Mouse (Mus musculus) embryonic fibroblast, embryonic 13.5 days (primary cell): ENCODE data around the gene Vmn2r83. TPM values are rescaled to one million over a fixed set of nuclear protein-coding genes. Genes with fewer than 3 reads are reported as not detected.
"Not testable (repeated sequence)": the region's sequence is repeated elsewhere in the genome, so short reads cannot be mapped to it uniquely, and the experiment has no call there.

Experiments
- H3K27ac ChIP-seq: 2 replicates; pipeline ENCODE4 v1.5.1; 2012; ENCODE audit warnings: low read length, control low read depth, inconsistent platforms; ENCODE audit not compliant: insufficient read depth
- H3K4me1 ChIP-seq: 2 replicates; pipeline ENCODE4 v1.6.1; 2011; ENCODE audit warnings: low read length; ENCODE audit not compliant: control insufficient read depth, insufficient read depth
- H3K4me3 ChIP-seq: 2 replicates; pipeline ENCODE4 v1.5.1; 2011; ENCODE audit warnings: mild to moderate bottlenecking, control low read depth, low read length; ENCODE audit not compliant: insufficient read depth
- CTCF ChIP-seq: IDR thresholded peaks from 2 replicates; pipeline ENCODE4 v1.5.1; 2011; ENCODE audit warnings: mild to moderate bottlenecking, control low read depth, low read length, moderate library complexity, borderline replicate concordance; ENCODE audit not compliant: insufficient read depth
- POLR2A ChIP-seq: IDR thresholded peaks from 2 replicates; pipeline ENCODE4 v1.6.1; 2011; ENCODE audit warnings: low read depth, mild to moderate bottlenecking, control low read depth, low read length, moderate library complexity
- polyA plus RNA-seq: library from polyadenylated mRNA; stranded (reverse); fragments of >200 nt; gene quantifications from 2 replicates; pipeline ENCODE4 v1.2.4, GENCODE M21; 2011; ENCODE audit warnings: low read depth; ENCODE audit not compliant: missing spikeins, insufficient read length

The Vmn2r83 gene
- polyA plus RNA-seq = not detected in 2 replicates

GRCm38 (mm10) chr10:79468431-79468830 is at the start of gene Vmn2r83:
Gene Vmn2r83 (plus strand): TSS chr10:79468731.
- no peak for TF ChIP-seq POLR2A
- TF ChIP-seq CTCF = no peak
- H3K4me1 ChIP-seq = no peaks in the 10 kb centered on the region
- no peak within 1 kb of the TSS for H3K27ac ChIP-seq
- H3K4me3 ChIP-seq = no peak within 1 kb of the TSS

GRCm38 (mm10) chr10:79435141-79435820 is 33.2 kb upstream of the Vmn2r83 start:
- H3K4me1 ChIP-seq, H3K4me3 ChIP-seq, H3K27ac ChIP-seq: not testable (repeated sequence)

- Histone ChIP-seq H3K4me1 (no peaks in the 10 kb centered on the region), H3K4me3 (no peak overlapping the region), H3K27ac (no peak overlapping the region)
- TF ChIP-seq POLR2A (no peak), CTCF (no peak)
Observed at GRCm38 (mm10) chr10:79495886-79496285, 27.4 kb downstream of the Vmn2r83 start.

GRCm38 (mm10) chr10:79496701-79497288 is 28.3 kb downstream of the Vmn2r83 start:
- TF ChIP-seq POLR2A = no peak
- TF ChIP-seq CTCF = no peak
- no peak overlapping the region for H3K4me3 ChIP-seq
- H3K27ac ChIP-seq = no peak overlapping the region
- H3K4me1 ChIP-seq = no peaks in the 10 kb centered on the region

GRCm38 (mm10) chr10:79502830-79503644 is 34.5 kb downstream of the Vmn2r83 start:
- H3K4me1 ChIP-seq = no peaks in the 10 kb centered on the region
- TF ChIP-seq POLR2A (no peak), CTCF (no peak)
- H3K4me3 ChIP-seq = no peak overlapping the region
- H3K27ac ChIP-seq = no peak overlapping the region

- Histone ChIP-seq H3K4me1 (no peaks in the 10 kb centered on the region), H3K4me3 (no peak overlapping the region), H3K27ac (no peak overlapping the region)
- TF ChIP-seq CTCF = no peak
- no peak for TF ChIP-seq POLR2A
Observed at GRCm38 (mm10) chr10:79506709-79507108, 38.2 kb downstream of the Vmn2r83 start.

GRCm38 (mm10) chr10:79524433-79524832 is 55.9 kb downstream of the Vmn2r83 start:
- no peak overlapping the region for H3K27ac ChIP-seq
- H3K4me1 ChIP-seq = no peaks in the 10 kb centered on the region
- no peak for TF ChIP-seq POLR2A
- TF ChIP-seq CTCF = no peak
- H3K4me3 ChIP-seq = no peak overlapping the region

- Histone ChIP-seq H3K4me1 (no peaks in the 10 kb centered on the region), H3K4me3 (no peak overlapping the region), H3K27ac (no peak overlapping the region)
- TF ChIP-seq CTCF (no peak), POLR2A (no peak)
Observed at GRCm38 (mm10) chr10:79525456-79526325, 57.2 kb downstream of the Vmn2r83 start.

GRCm38 (mm10) chr10:79526661-79527452 is 58.3 kb downstream of the Vmn2r83 start:
- Histone ChIP-seq H3K4me3 (no peak overlapping the region), H3K27ac (no peak overlapping the region), H3K4me1 (no peaks in the 10 kb centered on the region)
- no peak for TF ChIP-seq POLR2A
- no peak for TF ChIP-seq CTCF
